In genomic region chr2:77589205-77589901, GRCm38 (mm10) we compare ENCODE assay signal across 8 mouse cellular contexts.
DNase-seq lines count a peak whose midpoint lies in the region; ATAC-seq lines count a peak whose summit lies in the region.

No protein-coding gene starts in this region.

- H3K9me3 ChIP-seq in forebrain, embryonic 13.5 days (replicated peaks) = peaks cover 11% of the 10 kb centered on the region
- H3K9me3 ChIP-seq in forebrain, embryonic 10.5 days = peaks cover 7% of the 10 kb centered on the region; the same call in 1 of the 2 replicates
- no peaks in the 10 kb centered on the region for H3K9me3 ChIP-seq in intestine, embryonic 16.5 days (ENCODE audit: control insufficient read depth, low read length)
- no peaks in the 10 kb centered on the region; the same call in 1 of the 2 replicates for H3K9me3 ChIP-seq in kidney, embryonic 15.5 days (replicated peaks)

- no peak overlapping the region for H3K4me3 ChIP-seq in forebrain, embryonic 13.5 days
- H3K4me3 ChIP-seq in forebrain, embryonic 10.5 days = no peak overlapping the region
- H3K4me3 ChIP-seq in intestine, embryonic 16.5 days (ENCODE audit: low read length) = no peak overlapping the region
- H3K4me3 ChIP-seq in kidney, embryonic 15.5 days (replicated peaks) = no peak overlapping the region

- no peak overlapping the region for H3K4me2 ChIP-seq in forebrain, embryonic 13.5 days
- no peak overlapping the region for H3K4me2 ChIP-seq in intestine, embryonic 16.5 days (ENCODE audit: low read depth, low read length)
- no peak overlapping the region for H3K4me2 ChIP-seq in kidney, embryonic 15.5 days

- no peak for DNase-seq in forebrain, embryonic 10.5 days (ENCODE audit: extremely low spot score, low spot score)
- DNase-seq in brain, adult 2 months (ENCODE audit: low read depth, low spot score) = peak; percentile 94
- DNase-seq in gastrocnemius, postnatal 14 days = peak; percentile 60
- DNase-seq in layer of hippocampus, postnatal 25 days (ENCODE audit: extremely low spot score in 1 of 2, low spot score in 1 of 2) = peak; percentile 25 to 35
- no peak for DNase-seq in thymus, postnatal 4 days

- H3K9ac ChIP-seq in forebrain, embryonic 13.5 days = no peak overlapping the region
- H3K9ac ChIP-seq in intestine, embryonic 16.5 days (ENCODE audit: low read depth, low read length) = no peak overlapping the region
- no peak overlapping the region for H3K9ac ChIP-seq in kidney, embryonic 15.5 days

- H3K27ac ChIP-seq in forebrain, embryonic 13.5 days = no peak overlapping the region
- no peak overlapping the region for H3K27ac ChIP-seq in forebrain, embryonic 10.5 days
- H3K27ac ChIP-seq in intestine, embryonic 16.5 days (ENCODE audit: low read length) = no peak overlapping the region
- H3K27ac ChIP-seq in kidney, embryonic 15.5 days = no peak overlapping the region

- 74% methylated on average over 12 of the region's 12 CpGs for WGBS in forebrain, embryonic 13.5 days
- 94% methylated on average over 12 of the region's 12 CpGs for WGBS in forebrain, embryonic 10.5 days
- 78% methylated on average over 12 of the region's 12 CpGs for WGBS in intestine, embryonic 16.5 days
- 86% methylated on average over 12 of the region's 12 CpGs for WGBS in kidney, embryonic 15.5 days

- 0 out of 2 replicates have a peak, but pooled peaks cover 4% of the 10 kb centered on the region for H3K4me1 ChIP-seq in forebrain, embryonic 13.5 days
- H3K4me1 ChIP-seq in forebrain, embryonic 10.5 days = no peaks in the 10 kb centered on the region
- H3K4me1 ChIP-seq in intestine, embryonic 16.5 days (ENCODE audit: control insufficient read depth, insufficient read depth, low read length) = no peaks in the 10 kb centered on the region
- H3K4me1 ChIP-seq in kidney, embryonic 15.5 days = no peaks in the 10 kb centered on the region

- ATAC-seq in forebrain, embryonic 13.5 days = peak; percentile 76
- ATAC-seq in intestine, embryonic 16.5 days = no peak
- ATAC-seq in kidney, embryonic 15.5 days (replicated peaks; ENCODE audit: low FRiP score) = no peak

- no peaks in the 10 kb centered on the region for H3K27me3 ChIP-seq in forebrain, embryonic 13.5 days
- H3K27me3 ChIP-seq in forebrain, embryonic 10.5 days (ENCODE audit: poor library complexity, severe bottlenecking) = no peaks in the 10 kb centered on the region
- H3K27me3 ChIP-seq in intestine, embryonic 16.5 days (replicated peaks; ENCODE audit: control insufficient read depth, insufficient read depth, low read length) = no peaks in the 10 kb centered on the region
- no peaks in the 10 kb centered on the region for H3K27me3 ChIP-seq in kidney, embryonic 15.5 days

- intact Hi-C loops in gastrocnemius, postnatal 14 days (cut with DNase I; ENCODE audit: low total_unique reads) = no loop called here

- H3K36me3 ChIP-seq in forebrain, embryonic 13.5 days (ENCODE audit: poor library complexity, severe bottlenecking) = no peaks in the 10 kb centered on the region
- H3K36me3 ChIP-seq in forebrain, embryonic 10.5 days (replicated peaks) = no peaks in the 10 kb centered on the region
- H3K36me3 ChIP-seq in intestine, embryonic 16.5 days (ENCODE audit: control insufficient read depth, insufficient read depth, low read length) = no peaks in the 10 kb centered on the region
- no peaks in the 10 kb centered on the region for H3K36me3 ChIP-seq in kidney, embryonic 15.5 days

Comparison
In these comparisons a context has a peak if more than half of its experiments do, and no peak if none do; other contexts are left out.
1. DNase-seq: peak in brain, adult 2 months (single experiment), gastrocnemius, postnatal 14 days (single experiment) and layer of hippocampus, postnatal 25 days (2 of 2); none in forebrain, embryonic 10.5 days (single experiment) and thymus, postnatal 4 days (single experiment).